Mouse (Mus musculus) bone marrow macrophage, adult 2 months (primary cell): ENCODE measurements around the gene Cabp1.

Source experiments
- CTCF ChIP-seq: IDR thresholded peaks from 2 replicates; pipeline ENCODE4 v1.5.1; 2012; ENCODE audit warnings: low read depth, mild to moderate bottlenecking, low read length, moderate library complexity
- POLR2A ChIP-seq: IDR thresholded peaks from 2 replicates; pipeline ENCODE4 v1.6.1; 2012; ENCODE audit warnings: mild to moderate bottlenecking, low read depth, low read length, borderline replicate concordance

- no peak for TF ChIP-seq POLR2A
- TF ChIP-seq CTCF: no peak
Observed at GRCm38 (mm10) chr5:115167396-115167795, 26.8 kb downstream of the Cabp1 start.
